12 mouse cellular contexts compared by ENCODE assay signal in the genomic region with DNA sequence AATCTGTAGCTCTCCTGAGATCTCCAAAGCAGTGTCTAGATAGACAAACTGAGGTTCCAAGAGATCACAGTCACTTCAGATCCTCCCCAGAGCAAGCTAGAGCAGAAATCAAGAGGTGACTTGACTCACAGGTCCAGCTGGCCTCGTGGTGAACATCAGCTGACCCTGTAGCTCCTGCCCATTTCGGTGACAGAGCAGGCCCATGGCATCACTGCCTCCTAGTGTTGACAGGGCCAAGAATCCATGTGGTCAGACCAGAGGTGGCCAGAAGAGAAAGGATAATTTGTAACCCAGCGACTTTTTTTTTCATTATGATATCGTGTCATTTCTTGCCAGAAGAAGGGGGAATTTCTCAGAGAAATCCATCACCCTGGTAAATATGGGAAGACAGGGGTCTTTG. TPM values are rescaled to one million over a fixed set of nuclear protein-coding genes. Genes with fewer than 3 reads are reported as not detected.
A peak's percentile ranks its signal among the peaks of the same experiment; 100 is the strongest.
DNase-seq lines count a peak whose midpoint lies in the region; ATAC-seq and TF ChIP-seq lines count a peak whose summit lies in the region.
"Had no signal": no experiment of that assay in that cellular context is flagged by ENCODE, and none has a peak within 500 bp of the region (broad histone marks: within the 10 kb centered on the region; RNA-seq: fewer than 3 reads in every experiment).

No protein-coding gene starts in this region.

- no peaks in the 10 kb centered on the region for H3K9me3 ChIP-seq in heart, embryonic 12.5 days (replicated peaks)
- H3K9me3 ChIP-seq in liver, embryonic 11.5 days (ENCODE audit: control insufficient read depth, low read length), result no peaks in the 10 kb centered on the region
- H3K9me3 ChIP-seq: embryonic facial prominence, embryonic 10.5 days had no signal

- no peak overlapping the region for H3K4me3 ChIP-seq in heart, embryonic 12.5 days
- no peak overlapping the region for H3K4me3 ChIP-seq in liver, adult 2 months (ENCODE audit: insufficient read depth, low read depth, low read length)
- H3K4me3 ChIP-seq in liver, embryonic 11.5 days (ENCODE audit: low read depth, low read length), result no peak overlapping the region
- no peak overlapping the region for H3K4me3 ChIP-seq in myocyte
- H3K4me3 ChIP-seq: embryonic facial prominence, embryonic 10.5 days had no signal

- WGBS in heart, embryonic 12.5 days, result 46% methylated on average over 4 of the region's 4 CpGs
- WGBS in liver, adult 2 months, result 55% methylated on average over 4 of the region's 4 CpGs
- 40% methylated on average over 4 of the region's 4 CpGs for WGBS in liver, embryonic 11.5 days

- no peak overlapping the region for H3ac ChIP-seq in myocyte (ENCODE audit: control insufficient read depth, insufficient read length)

- peak; percentile 92 for DNase-seq in heart, adult 11 months
- peak; percentile 42 for DNase-seq in liver, adult 2 months (ENCODE audit: extremely low read depth, low read depth, low spot score)
- DNase-seq in liver, embryonic 11.5 days (ENCODE audit: low spot score), result no peak
- peak; percentile 37 for DNase-seq in adipocyte (ENCODE audit: low spot score)
- no peak for DNase-seq in retina, postnatal 1 day
- no peak for DNase-seq in layer of hippocampus, adult 8-10 months (ENCODE audit: low spot score in 2 of 2)
- DNase-seq: midbrain, embryonic 14.5 days had no signal

- no peak overlapping the region for H3K9ac ChIP-seq in heart, embryonic 12.5 days
- H3K9ac ChIP-seq in liver, adult 2 months (ENCODE audit: low read depth, low read length), result no peak overlapping the region
- no peak overlapping the region for H3K9ac ChIP-seq in liver, embryonic 11.5 days (ENCODE audit: low read depth, low read length)

- no peak for ATAC-seq in heart, embryonic 12.5 days (ENCODE audit: insufficient number of reproducible peaks, low FRiP score)
- ATAC-seq in liver, embryonic 11.5 days (replicated peaks; ENCODE audit: low FRiP score), result no peak
- ATAC-seq: forebrain, embryonic 14.5 days had no signal

- TF ChIP-seq POLR2A in liver, adult 2 months (IDR thresholded peaks at IDR 0.05; ENCODE audit: extremely low read depth, insufficient read depth, low read length), result no peak
- no peak for TF ChIP-seq POLR2A in myocyte (IDR thresholded peaks at IDR 0.05; ENCODE audit: insufficient read length, low read depth)

- no peaks in the 10 kb centered on the region for H3K27me3 ChIP-seq in heart, embryonic 12.5 days (replicated peaks)
- H3K27me3 ChIP-seq in liver, adult 2 months (ENCODE audit: control insufficient read depth, insufficient read depth, low read length), result no peaks in the 10 kb centered on the region
- H3K27me3 ChIP-seq in liver, embryonic 11.5 days (replicated peaks; ENCODE audit: control insufficient read depth, insufficient read depth, low read length), result no peaks in the 10 kb centered on the region
- H3K27me3 ChIP-seq in myocyte (ENCODE audit: control insufficient read depth, insufficient read depth, insufficient read length), result no peaks in the 10 kb centered on the region

- peak; percentile 63 for TF ChIP-seq CTCF in liver, adult 2 months (IDR thresholded peaks at IDR 0.05; ENCODE audit: low read depth, low read length)

- H3K79me2 ChIP-seq in liver, adult 2 months (ENCODE audit: control insufficient read depth, insufficient read depth, low read length), result no peaks in the 10 kb centered on the region
- no peaks in the 10 kb centered on the region for H3K79me2 ChIP-seq in myocyte (ENCODE audit: control insufficient read depth, insufficient read depth)

- H3K4me1 ChIP-seq in heart, embryonic 12.5 days (replicated peaks), result peaks cover 13% of the 10 kb centered on the region
- no peaks in the 10 kb centered on the region for H3K4me1 ChIP-seq in liver, adult 2 months (ENCODE audit: control insufficient read depth, insufficient read depth, low read length)
- H3K4me1 ChIP-seq in liver, embryonic 11.5 days (replicated peaks; ENCODE audit: control insufficient read depth, insufficient read depth, low read length), result peaks cover 3% of the 10 kb centered on the region; the same call in 1 of the 2 replicates

- no peak overlapping the region for H3K27ac ChIP-seq in heart, embryonic 12.5 days (ENCODE audit: poor library complexity, severe bottlenecking)
- H3K27ac ChIP-seq in liver, adult 2 months (replicated peaks; ENCODE audit: insufficient read depth, low read depth, low read length), result no peak overlapping the region
- H3K27ac ChIP-seq in liver, embryonic 11.5 days (ENCODE audit: low read depth, low read length), result no peak overlapping the region

- no peaks in the 10 kb centered on the region for H3K36me3 ChIP-seq in heart, embryonic 12.5 days
- no peaks in the 10 kb centered on the region for H3K36me3 ChIP-seq in liver, adult 2 months (ENCODE audit: control insufficient read depth, insufficient read depth, low read length)
- no peaks in the 10 kb centered on the region for H3K36me3 ChIP-seq in liver, embryonic 11.5 days (ENCODE audit: control insufficient read depth, insufficient read depth, low read length)
- no peaks in the 10 kb centered on the region for H3K36me3 ChIP-seq in myocyte (ENCODE audit: control insufficient read depth, insufficient read depth)
- H3K36me3 ChIP-seq: embryonic facial prominence, embryonic 10.5 days had no signal

- H3K4me2 ChIP-seq in heart, embryonic 12.5 days, result no peak overlapping the region
- no peak overlapping the region for H3K4me2 ChIP-seq in liver, embryonic 11.5 days
- H3K4me2 ChIP-seq in myocyte (ENCODE audit: low read depth), result no peak overlapping the region

TF ChIP-seq in myocyte, 11 proteins besides CTCF, POLR2A, EP300 and RAD21:
- TF ChIP-seq USF1 (IDR thresholded peaks at IDR 0.05; ENCODE audit: low read depth) (peak; percentile 6), MAX (IDR thresholded peaks at IDR 0.05; ENCODE audit: low read depth) (no peak)
TF ChIP-seq in myocyte: peak in this region for 1.

RNA-seq across cellular contexts. Expression of a gene that starts 30.2 kb away (rescaled TPM):
- 0.31 TPM in 1 of 2 replicates, not detected in the other for polyA plus RNA-seq in heart, embryonic 12.5 days (2016; fragmentation: Nextera tagmentation; extraction: Ambion mirVana)
- total RNA-seq in liver, adult 2 months (2014; rRNA removed), result 0.37 and 0.54 TPM in 2 replicates
- polyA plus RNA-seq in liver, adult 2 months (2012; rRNA removed), result 0.14 TPM in 1 of 2 replicates, not detected in the other
- 0.32 and 0.40 TPM in 2 replicates for polyA plus RNA-seq in liver, embryonic 11.5 days (2014; fragmentation: Nextera tagmentation; extraction: Ambion mirVana)
- polyA plus RNA-seq in myocyte (2012; fragmentation: generic; extraction: Trizol), result 0.04 TPM
- not detected for total RNA-seq in layer of hippocampus, adult 8-10 months (2022)
- total RNA-seq: layer of hippocampus, postnatal 10 days had no signal
- polyA plus RNA-seq: forebrain, embryonic 14.5 days; midbrain, embryonic 14.5 days had no signal

Comparison
In these comparisons a context has a peak if more than half of its experiments do, and no peak if none do; other contexts are left out.
1. DNase-seq: peak in heart, adult 11 months (single experiment), liver, adult 2 months (single experiment) and adipocyte (single experiment); none in liver, embryonic 11.5 days (single experiment), retina, postnatal 1 day (single experiment) and layer of hippocampus, adult 8-10 months (0 of 2).